Mouse (Mus musculus): Measurements from ENCODE around the gene Pah. TPM values are rescaled to one million over a fixed set of nuclear protein-coding genes. Genes with fewer than 3 reads are reported as not detected.

The Pah gene
- not detected for total RNA-seq (2021)

DNA sequence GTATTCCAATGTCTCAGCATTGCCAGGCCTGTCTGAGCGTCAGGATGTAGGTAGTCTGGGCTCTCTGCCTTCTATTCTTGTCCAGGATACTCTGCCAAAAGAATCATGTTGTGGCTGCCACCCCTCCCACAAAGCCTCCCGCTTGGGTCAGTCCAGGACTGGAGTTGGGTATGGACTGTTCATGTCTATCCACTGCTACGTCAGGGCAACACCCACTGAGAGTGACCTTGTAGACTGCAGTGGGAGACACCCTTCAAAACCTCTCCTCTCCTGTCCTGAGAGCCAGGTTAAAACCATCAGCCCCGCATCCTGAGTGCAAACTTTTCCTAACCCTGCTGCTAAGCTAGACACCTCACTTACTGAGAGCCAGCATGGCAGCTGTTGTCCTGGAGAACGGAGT lies at the start of gene Pah:
Pah (plus strand) TSS at position 150 of the 400 bp plus-strand sequence.
- no peak for DNase-seq
- intact Hi-C loops (cut with DNase I): no loop called here

- intact Hi-C loops (cut with DNase I): no loop called here
- DNase-seq: no peak
These were observed 48.0 kb upstream of the Pah start for GRCm38 (mm10) chr10:87473475-87474131.

- intact Hi-C loops (cut with DNase I): no loop called here
- DNase-seq: no peak
These were observed 46.6 kb upstream of the Pah start for GRCm38 (mm10) chr10:87474971-87475370.

GRCm38 (mm10) chr10:87477895-87478294 lies 43.7 kb upstream of the Pah start:
- intact Hi-C loops (cut with DNase I): no loop called here
- no peak for DNase-seq

- intact Hi-C loops (cut with DNase I): no loop called here
- DNase-seq: no peak
These were observed 36.5 kb upstream of the Pah start for GRCm38 (mm10) chr10:87484831-87485720.

GRCm38 (mm10) chr10:87485721-87486620 lies 35.6 kb upstream of the Pah start:
- peak; percentile 48 for DNase-seq
- intact Hi-C loops (cut with DNase I): no loop called here

- intact Hi-C loops (cut with DNase I): no loop called here
- DNase-seq: peak; percentile 64
These were observed 33.0 kb upstream of the Pah start for GRCm38 (mm10) chr10:87488429-87489145.

GRCm38 (mm10) chr10:87489246-87490009 lies 32.2 kb upstream of the Pah start:
- peak; percentile 63 for DNase-seq
- intact Hi-C loops (cut with DNase I): loop anchor here (10.0 kb wide), 1 partner anchor 275 kb away; no protein-coding TSS in a partner anchor

- no peak for DNase-seq
- intact Hi-C loops (cut with DNase I): loop anchor here (10.0 kb wide), 1 partner anchor 276 kb away; no protein-coding TSS in a partner anchor
These were observed 31.3 kb upstream of the Pah start for GRCm38 (mm10) chr10:87490328-87490727.

GRCm38 (mm10) chr10:87491485-87492040 lies 30.0 kb upstream of the Pah start:
- intact Hi-C loops (cut with DNase I): loop anchor here (10.0 kb wide), 1 partner anchor 277 kb away; no protein-coding TSS in a partner anchor
- DNase-seq: no peak

- DNase-seq: no peak
- intact Hi-C loops (cut with DNase I): loop anchor here (10.0 kb wide), 1 partner anchor 277 kb away; no protein-coding TSS in a partner anchor
These were observed 29.3 kb upstream of the Pah start for GRCm38 (mm10) chr10:87492332-87492660.

- peak; percentile 79 for DNase-seq
- intact Hi-C loops (cut with DNase I): loop anchor here (10.0 kb wide), 1 partner anchor 278 kb away; no protein-coding TSS in a partner anchor
These were observed 28.7 kb upstream of the Pah start for GRCm38 (mm10) chr10:87492661-87493551.

DNA sequence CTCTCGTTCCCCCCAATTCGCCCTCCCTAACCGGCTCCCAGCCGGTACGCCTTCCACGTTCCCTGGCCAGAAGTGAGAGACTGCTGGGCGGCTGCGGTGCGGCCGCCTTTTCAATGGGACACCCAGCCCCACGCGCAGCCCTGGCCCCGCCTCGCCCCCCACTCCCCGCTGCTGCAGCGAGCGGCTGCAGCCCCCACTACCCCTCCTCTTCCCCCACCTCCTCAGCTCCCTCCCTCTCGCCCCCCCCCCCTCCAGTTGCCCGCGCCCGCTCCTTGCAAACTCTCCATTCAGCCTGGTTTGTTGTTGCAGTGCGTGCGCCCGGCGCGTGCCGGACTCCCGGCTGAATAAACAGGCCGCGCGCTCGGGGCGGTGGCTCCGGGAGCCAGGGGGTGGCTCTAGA lies 28.0 kb upstream of the Pah start, which contains the start of gene Ascl1:
Ascl1 (minus strand) TSS at position 85 of the 400 bp plus-strand sequence.
- intact Hi-C loops (cut with DNase I): loop anchor here (10.0 kb wide), 1 partner anchor 279 kb away; no protein-coding TSS in a partner anchor
- peak; percentile 69 for DNase-seq

- intact Hi-C loops (cut with DNase I): loop anchor here (10.0 kb wide), 1 partner anchor 279 kb away; no protein-coding TSS in a partner anchor
- DNase-seq: no peak
These were observed 27.4 kb upstream of the Pah start for GRCm38 (mm10) chr10:87494176-87494575.

DNA sequence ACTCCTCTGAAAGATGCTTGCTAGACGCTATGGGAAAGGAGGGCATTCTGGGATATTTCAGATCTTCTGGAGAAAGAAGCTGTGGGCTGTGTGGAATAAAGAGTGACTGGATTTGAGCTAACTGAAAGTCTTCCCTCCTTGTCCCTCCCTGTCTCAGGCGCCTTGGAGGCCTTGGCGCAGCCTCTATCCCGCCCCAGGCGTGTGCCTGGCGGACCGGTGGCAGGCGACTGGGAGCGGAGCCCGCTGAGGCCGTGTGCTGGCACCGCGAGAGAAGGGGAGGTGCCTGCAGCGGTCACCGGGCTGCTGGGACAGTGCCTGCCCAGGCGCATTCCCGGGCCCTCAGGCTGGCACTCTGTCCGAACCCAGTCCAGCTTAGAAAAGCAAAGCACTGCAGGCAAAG lies 27.0 kb upstream of the Pah start:
- intact Hi-C loops (cut with DNase I): loop anchor here (10.0 kb wide), 1 partner anchor 280 kb away; no protein-coding TSS in a partner anchor
- peak; percentile 73 for DNase-seq

- DNase-seq: no peak
- intact Hi-C loops (cut with DNase I): loop anchor here (10.0 kb wide), 1 partner anchor 282 kb away; no protein-coding TSS in a partner anchor
These were observed 24.5 kb upstream of the Pah start for GRCm38 (mm10) chr10:87497056-87497455.

- intact Hi-C loops (cut with DNase I): loop anchor here (5.0 kb wide), 1 partner anchor 409 kb away; no protein-coding TSS in a partner anchor
- DNase-seq: no peak
These were observed 20.5 kb upstream of the Pah start for GRCm38 (mm10) chr10:87500926-87501658.
